Mouse (Mus musculus): Measurements from ENCODE around the gene Sertad2.
A peak's percentile ranks its signal among the peaks of the same experiment; 100 is the strongest.

Gene Sertad2

GRCm38 (mm10) chr11:20604119-20604518 is 61.1 kb downstream of the Sertad2 start:
- DNase-seq = no peak

GRCm38 (mm10) chr11:20605613-20606012 is 62.6 kb downstream of the Sertad2 start:
- DNase-seq = no peak

- DNase-seq = no peak
Measured at GRCm38 (mm10) chr11:20608442-20608841, 65.4 kb downstream of the Sertad2 start.

GRCm38 (mm10) chr11:20613223-20613622 is 70.2 kb downstream of the Sertad2 start:
- no peak for DNase-seq

- DNase-seq = no peak
Measured at GRCm38 (mm10) chr11:20616103-20616502, 73.0 kb downstream of the Sertad2 start.

- DNase-seq = no peak
Measured at GRCm38 (mm10) chr11:20627146-20627545, 84.1 kb downstream of the Sertad2 start.

GRCm38 (mm10) chr11:20628216-20628615 is 85.2 kb downstream of the Sertad2 start:
- DNase-seq = no peak

- DNase-seq = no peak
Measured at GRCm38 (mm10) chr11:20629700-20630099, 86.6 kb downstream of the Sertad2 start.

GRCm38 (mm10) chr11:20631026-20631940 is 88.2 kb downstream of the Sertad2 start:
- DNase-seq = peak; percentile 96

GRCm38 (mm10) chr11:20631941-20632618 is 89.0 kb downstream of the Sertad2 start:
- DNase-seq = no peak

GRCm38 (mm10) chr11:20632619-20632965 is 89.5 kb downstream of the Sertad2 start:
- DNase-seq = no peak

- no peak for DNase-seq
Measured at GRCm38 (mm10) chr11:20634543-20634942, 91.5 kb downstream of the Sertad2 start.

- DNase-seq = no peak
Measured at GRCm38 (mm10) chr11:20635646-20636045, 92.6 kb downstream of the Sertad2 start.

GRCm38 (mm10) chr11:20636114-20636513 is 93.1 kb downstream of the Sertad2 start:
- no peak for DNase-seq

GRCm38 (mm10) chr11:20637060-20637459 is 94.0 kb downstream of the Sertad2 start:
- DNase-seq = no peak

GRCm38 (mm10) chr11:20638841-20639240 is 95.8 kb downstream of the Sertad2 start:
- DNase-seq = peak; percentile 80

GRCm38 (mm10) chr11:20639918-20640447 is 96.9 kb downstream of the Sertad2 start:
- peak; percentile 89 for DNase-seq

- no peak for DNase-seq
Measured at GRCm38 (mm10) chr11:20642321-20642720, 99.3 kb downstream of the Sertad2 start.

GRCm38 (mm10) chr11:20643161-20643560 is 100.1 kb downstream of the Sertad2 start:
- no peak for DNase-seq

GRCm38 (mm10) chr11:20644166-20644565 is 101.1 kb downstream of the Sertad2 start:
- no peak for DNase-seq

- DNase-seq = no peak
Measured at GRCm38 (mm10) chr11:20644872-20645271, 101.8 kb downstream of the Sertad2 start.

GRCm38 (mm10) chr11:20645521-20645920 is 102.5 kb downstream of the Sertad2 start:
- no peak for DNase-seq

GRCm38 (mm10) chr11:20646142-20646541 is 103.1 kb downstream of the Sertad2 start:
- no peak for DNase-seq
